Mouse (Mus musculus): Measurements from ENCODE around the gene Fxn. TPM values are rescaled to one million over a fixed set of nuclear protein-coding genes. Genes with fewer than 3 reads are reported as not detected.

Fxn gene
- 22.2 and 22.5 TPM in 2 replicates for total RNA-seq (2021)
- long read RNA-seq, experiment 1, transcript Fxn-201 (5 exons, 1,114 nt) = major isoform, 50 of 53 reads
- long read RNA-seq, experiment 1, partial matches to known transcripts = 1 of 53 reads
- long read RNA-seq, experiment 1, other reads (novel, unspliced or antisense) = 2 of 53 reads
- long read RNA-seq, experiment 2, transcript Fxn-201 (5 exons, 1,114 nt) = major isoform, 39 of 41 reads
- long read RNA-seq, experiment 2, partial matches to known transcripts = 0 of 41 reads
- long read RNA-seq, experiment 2, other reads (novel, unspliced or antisense) = 1 of 41 reads

DNA sequence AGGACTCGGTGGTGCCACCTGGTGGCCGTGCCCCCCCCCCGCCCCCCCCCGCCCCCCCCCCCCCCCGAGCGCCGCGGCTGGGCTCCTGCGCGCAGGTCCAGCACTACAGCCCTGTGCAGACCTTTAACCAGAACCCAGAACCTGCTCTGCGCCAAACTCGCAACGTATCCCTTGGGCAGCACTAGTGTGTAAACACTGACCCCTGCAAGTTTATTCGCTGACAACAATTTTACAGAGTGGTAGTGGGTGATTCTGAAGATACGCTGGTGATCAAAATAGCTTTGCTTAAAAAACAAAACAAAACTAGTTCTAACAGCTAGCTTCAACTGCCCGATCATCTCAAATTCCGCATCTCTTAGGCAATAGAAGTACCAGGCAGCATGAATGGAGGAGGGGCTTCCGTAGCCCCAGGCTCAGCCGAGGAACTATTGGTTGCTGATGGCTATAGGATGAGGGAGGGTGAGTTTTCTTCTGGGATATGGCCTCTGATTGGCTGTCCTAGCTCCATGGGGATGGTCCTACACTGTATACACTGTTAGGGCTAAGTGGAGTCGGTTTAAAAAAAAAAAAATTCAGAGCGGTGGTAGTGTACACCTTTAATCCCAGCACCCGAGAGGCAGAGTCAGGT, at the start of gene Fxn:
TSS of gene Fxn (minus strand) at position 5 of the 628 bp plus-strand sequence.
- DNase-seq = no peak

DNA sequence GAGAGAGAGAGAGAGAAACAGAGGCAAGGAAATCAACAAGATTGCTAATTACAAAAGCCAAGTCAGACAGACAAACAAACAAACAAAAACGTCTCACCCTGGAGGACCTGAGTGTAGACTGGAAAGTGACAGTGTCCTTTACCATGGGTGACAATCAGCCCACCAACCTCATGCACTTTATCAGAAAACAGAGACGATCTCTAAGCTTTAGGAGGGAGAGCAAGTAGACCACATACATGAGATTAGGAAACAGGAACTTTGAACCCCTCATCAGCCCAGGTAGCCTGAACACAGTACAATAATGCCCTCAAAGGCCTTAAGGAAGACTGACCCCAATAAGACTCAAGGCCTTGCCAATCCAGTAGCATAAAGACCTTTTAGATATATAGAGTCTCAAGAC, 47.5 kb upstream of the Fxn start:
- DNase-seq = no peak

GRCm38 (mm10) chr19:24326969-24327368, 46.6 kb upstream of the Fxn start:
- no peak for DNase-seq

DNA sequence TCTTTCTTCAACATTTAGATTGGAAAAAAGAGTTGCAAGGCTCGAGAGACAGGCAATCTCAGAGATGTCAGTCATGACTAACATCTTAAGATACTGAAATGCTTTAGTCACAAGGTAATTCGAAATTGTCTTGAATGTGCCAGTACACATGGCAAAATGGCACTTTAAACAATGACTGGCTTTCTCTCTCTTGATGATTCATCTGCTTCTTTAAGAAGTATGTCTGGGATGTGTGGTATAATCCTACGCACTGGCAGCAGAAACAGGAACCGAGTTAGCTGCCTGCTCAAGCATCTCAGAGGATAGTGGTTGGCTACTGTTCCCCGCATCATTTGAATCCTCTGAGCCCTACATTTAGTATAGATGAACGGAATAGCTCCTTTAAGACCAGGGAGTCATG, 45.3 kb upstream of the Fxn start:
- DNase-seq = no peak

GRCm38 (mm10) chr19:24323841-24324613, 43.6 kb upstream of the Fxn start:
- DNase-seq = peak; percentile 58

DNA sequence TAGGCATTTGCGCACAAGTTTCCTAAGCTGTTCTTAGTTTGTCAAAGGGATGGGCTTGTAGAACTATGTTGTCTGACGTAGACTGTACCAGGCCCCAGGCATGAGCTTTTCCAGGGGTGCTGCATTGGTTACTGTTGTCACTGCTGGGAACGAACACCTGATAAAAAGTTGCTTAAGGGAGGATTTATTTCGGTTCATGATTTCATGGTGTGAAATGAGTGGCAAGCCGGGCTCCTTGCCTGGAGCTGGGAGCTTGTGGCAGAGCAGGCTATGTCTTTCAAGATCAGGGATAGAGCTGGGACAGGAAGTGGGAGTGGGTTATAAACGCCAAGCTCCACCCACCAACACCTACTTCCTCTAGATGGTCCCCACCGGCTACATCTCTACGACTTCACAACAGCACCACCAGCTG, 41.5 kb upstream of the Fxn start:
- no peak for DNase-seq

GRCm38 (mm10) chr19:24321211-24321899, 41.0 kb upstream of the Fxn start:
- DNase-seq = no peak

DNA sequence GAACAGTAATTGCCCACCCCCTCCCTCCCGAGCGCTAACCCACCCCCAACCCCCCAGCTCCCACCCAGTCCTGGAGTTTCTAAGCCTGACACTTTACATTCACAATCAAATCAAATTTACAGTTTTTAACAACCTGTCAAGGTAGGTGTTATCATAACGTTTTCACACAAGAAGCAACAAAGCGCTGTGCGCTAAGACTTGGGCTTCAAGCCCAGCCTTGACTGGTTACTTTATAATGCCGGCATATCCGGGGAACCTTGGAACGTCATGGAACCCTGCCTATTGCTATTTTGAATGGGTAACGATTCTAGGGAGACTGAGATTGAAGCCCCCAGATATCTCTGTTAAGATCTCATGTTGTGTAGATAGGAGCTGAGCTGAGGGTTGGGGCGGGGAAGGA, 37.8 kb upstream of the Fxn start:
- DNase-seq = no peak

DNA sequence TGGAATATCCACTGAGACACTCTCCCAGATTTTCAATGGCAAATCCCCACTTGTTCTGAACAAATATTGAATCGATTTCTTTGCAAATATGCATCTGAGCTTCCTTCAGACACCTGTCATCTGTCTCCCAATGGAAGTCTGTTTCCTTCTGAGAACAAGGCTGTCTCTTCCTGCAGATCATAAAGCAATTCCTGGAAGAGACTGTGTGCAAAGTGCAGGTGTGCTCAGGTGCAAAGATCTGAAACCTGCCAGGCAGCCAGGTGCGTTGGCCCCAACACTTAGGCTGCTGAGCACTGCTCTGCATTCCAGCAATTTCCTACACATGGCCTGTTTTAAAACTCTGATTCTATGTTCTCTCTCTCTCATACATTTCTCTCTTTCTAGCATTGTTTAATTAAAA, 37.3 kb upstream of the Fxn start:
- DNase-seq = no peak

DNA sequence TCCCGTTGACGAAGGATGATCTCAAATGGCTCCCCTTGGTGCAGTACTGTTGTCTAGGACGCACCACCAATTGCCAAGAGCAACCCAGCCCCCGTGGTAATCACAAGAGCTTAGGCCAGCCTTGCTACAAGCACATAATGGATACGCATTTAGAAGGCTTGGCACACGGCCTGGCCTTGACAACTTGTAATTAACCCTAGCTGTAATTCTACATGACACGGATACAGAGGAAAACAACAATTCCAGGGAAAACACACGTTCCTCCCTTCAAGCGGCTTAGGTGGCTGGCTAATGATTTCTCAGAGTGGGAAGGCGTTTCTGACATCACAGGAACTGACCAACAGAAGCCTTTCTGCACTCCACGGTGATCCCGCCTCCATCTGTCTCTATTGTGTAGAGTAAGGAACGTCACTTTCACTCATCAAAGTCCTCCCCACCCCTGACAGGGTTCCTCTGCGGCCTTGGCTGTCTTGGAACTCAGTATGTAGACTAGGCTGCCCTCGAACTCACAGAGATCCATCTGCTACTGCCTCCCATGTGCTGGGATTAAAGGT, 36.7 kb upstream of the Fxn start:
- DNase-seq = no peak

GRCm38 (mm10) chr19:24316060-24316725, 35.8 kb upstream of the Fxn start:
- DNase-seq = no peak

DNA sequence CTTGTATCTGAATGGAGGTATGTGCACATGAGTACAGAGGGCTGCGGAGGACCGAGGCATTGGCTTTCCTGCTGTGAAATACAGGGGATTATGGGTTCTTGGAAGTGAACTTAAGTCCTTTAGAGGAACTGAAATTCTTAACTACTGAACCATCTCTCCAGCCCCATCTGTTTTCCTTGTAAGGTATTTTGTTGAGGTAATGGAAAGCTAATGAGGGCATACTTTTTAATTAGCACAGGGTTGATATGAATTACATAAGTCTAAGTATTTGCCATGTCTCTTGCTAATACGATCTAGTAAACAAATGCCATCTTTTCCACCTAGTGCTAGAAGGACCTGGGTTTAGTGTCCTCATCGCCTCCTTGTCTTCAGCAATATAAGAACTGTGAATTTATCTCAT, 34.8 kb upstream of the Fxn start:
- no peak for DNase-seq

- DNase-seq = no peak
These were observed 34.3 kb upstream of the Fxn start for GRCm38 (mm10) chr19:24314676-24315075.

- DNase-seq = no peak
These were observed 32.3 kb upstream of the Fxn start for GRCm38 (mm10) chr19:24312556-24313342.

DNA sequence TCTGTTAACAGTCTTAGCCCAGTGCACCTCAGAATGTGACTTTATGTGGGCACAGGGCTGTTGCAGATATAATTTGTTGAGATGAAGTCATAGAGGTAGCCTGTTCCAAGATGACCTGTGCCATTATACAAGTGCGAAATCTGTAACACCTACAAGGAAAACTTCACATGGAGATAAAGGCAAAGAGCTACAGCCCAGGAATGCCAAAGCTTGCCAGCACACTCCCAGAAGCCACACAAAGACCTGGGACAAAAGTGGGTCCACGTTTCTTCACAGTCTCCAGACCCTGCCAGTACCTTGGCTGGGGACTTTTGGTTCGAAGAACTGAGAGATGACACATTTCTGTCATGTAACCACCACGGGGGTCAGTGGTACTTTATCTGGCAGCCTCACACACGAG, 31.6 kb upstream of the Fxn start:
- no peak for DNase-seq

DNA sequence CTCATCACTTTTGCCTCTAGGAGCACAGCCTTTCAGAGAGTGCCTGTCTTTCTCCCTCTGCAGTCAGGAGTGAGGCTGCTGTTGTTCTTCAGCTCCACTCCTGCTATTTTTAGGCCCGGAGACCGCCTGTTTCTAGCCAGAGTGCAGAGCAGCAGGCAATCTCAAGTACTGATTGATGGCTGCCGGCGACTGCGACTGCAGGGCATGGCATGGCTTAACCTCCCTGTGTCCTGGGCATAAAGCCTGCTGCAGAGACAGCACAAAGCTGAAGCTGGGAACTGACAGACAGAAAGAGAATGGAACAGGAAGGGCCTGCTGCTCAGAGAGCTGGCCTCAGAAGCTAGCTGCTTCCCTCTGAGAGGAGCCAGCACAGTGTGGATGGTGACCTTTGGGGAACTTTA, 27.9 kb upstream of the Fxn start:
- peak; percentile 58 for DNase-seq

- peak; percentile 14 for DNase-seq
These were observed 27.1 kb upstream of the Fxn start for GRCm38 (mm10) chr19:24307271-24308221.

- DNase-seq = no peak
These were observed 25.9 kb upstream of the Fxn start for GRCm38 (mm10) chr19:24306351-24306750.

- DNase-seq = no peak
These were observed 21.8 kb upstream of the Fxn start for GRCm38 (mm10) chr19:24302198-24302597.

GRCm38 (mm10) chr19:24301768-24302148, 21.4 kb upstream of the Fxn start:
- DNase-seq = no peak
